Mouse (Mus musculus) thymus, adult 2 months (tissue): Measurements from ENCODE around the gene Josd2. TPM values are rescaled to one million over a fixed set of nuclear protein-coding genes. Genes with fewer than 3 reads are reported as not detected.

ENCODE experiments used
- DNase-seq: peaks from one replicate; pipeline ENCODE4 v3.0.0; 2021
- H3K27ac ChIP-seq: fragments of 200-500 bp; 2 replicates; pipeline ENCODE4 v1.5.1; 2012; ENCODE audit warnings: low read length, control low read depth; ENCODE audit not compliant: control insufficient read depth, insufficient read depth
- H3K27me3 ChIP-seq: fragments of 200-500 bp; 2 replicates; pipeline ENCODE4 v1.6.1; 2012; ENCODE audit warnings: mild to moderate bottlenecking, low read length, moderate library complexity, mixed read lengths; ENCODE audit not compliant: control insufficient read depth, insufficient read depth
- H3K36me3 ChIP-seq: fragments of 200-500 bp; 2 replicates; pipeline ENCODE4 v1.6.1; 2012; ENCODE audit warnings: mild to moderate bottlenecking, low read length, moderate library complexity; ENCODE audit not compliant: control insufficient read depth, insufficient read depth
- H3K4me1 ChIP-seq: fragments of 200-500 bp; replicated peaks from 2 replicates; pipeline ENCODE4 v1.6.1; 2012; ENCODE audit warnings: low read length; ENCODE audit not compliant: control insufficient read depth, insufficient read depth
- H3K4me3 ChIP-seq: fragments of 200-500 bp; 2 replicates; pipeline ENCODE4 v1.5.1; 2012; ENCODE audit warnings: mild to moderate bottlenecking, low read length, control low read depth, moderate library complexity; ENCODE audit not compliant: control insufficient read depth, insufficient read depth
- CTCF ChIP-seq: fragments of 200-500 bp; IDR thresholded peaks from 2 replicates; pipeline ENCODE4 v1.5.1; 2012; ENCODE audit warnings: mild to moderate bottlenecking, control low read depth, low read length, moderate library complexity, borderline replicate concordance; ENCODE audit not compliant: control insufficient read depth, poor library complexity, insufficient read depth; ENCODE audit errors: extremely low read depth
- POLR2A ChIP-seq: fragments of 200-500 bp; IDR thresholded peaks from 2 replicates; pipeline ENCODE4 v1.6.1; 2012; ENCODE audit warnings: mild to moderate bottlenecking, low read length, control low read depth, moderate library complexity; ENCODE audit not compliant: control insufficient read depth, poor library complexity, insufficient read depth; ENCODE audit errors: extremely low read depth
- WGBS: fragments of 180-500 bp; shearing (Covaris S2); methylation state at CpG from one replicate; pipeline ENCODE4 v1.1.7; 2018; 5-methylcytosine and 5-hydroxymethylcytosine counted together
- polyA plus RNA-seq: library from polyadenylated mRNA; depleted of rRNA; stranded (reverse); fragments of >200 nt; gene quantifications from 2 replicates; pipeline ENCODE4 v1.2.3, GENCODE M21; 2012

Josd2 gene
- polyA plus RNA-seq, 1 experiment: 142 TPM

GRCm38 (mm10) chr7:44472558-44472885 is 4.7 kb downstream of the Josd2 start:
- Histone ChIP-seq H3K4me1 (peaks cover 14% of the 10 kb centered on the region), H3K27ac (no peak overlapping the region), H3K4me3 (no peak overlapping the region), H3K36me3 (no peaks in the 10 kb centered on the region), H3K27me3 (no peaks in the 10 kb centered on the region)
- WGBS: 41% methylated on average over 1 of the region's 1 CpGs
- TF ChIP-seq CTCF (no peak), POLR2A (no peak)
- DNase-seq: no peak

GRCm38 (mm10) chr7:44472961-44473646 is 5.3 kb downstream of the Josd2 start:
- Histone ChIP-seq H3K4me1 (peaks cover 14% of the 10 kb centered on the region), H3K4me3 (no peak overlapping the region), H3K27me3 (no peaks in the 10 kb centered on the region), H3K36me3 (no peaks in the 10 kb centered on the region), H3K27ac (no peak overlapping the region)
- TF ChIP-seq POLR2A (no peak), CTCF (no peak)
- DNase-seq: no peak
- WGBS: 44% methylated on average over 9 of the region's 9 CpGs

GRCm38 (mm10) chr7:44474419-44474818 is 6.6 kb downstream of the Josd2 start:
- H3K27ac ChIP-seq: no peak overlapping the region
- peaks cover 6% of the 10 kb centered on the region for H3K4me1 ChIP-seq
- TF ChIP-seq POLR2A (no peak), CTCF (no peak)
- DNase-seq: no peak
- H3K4me3 ChIP-seq: no peak overlapping the region
- no peaks in the 10 kb centered on the region for H3K36me3 ChIP-seq
- 44% methylated on average over 4 of the region's 4 CpGs for WGBS
- no peaks in the 10 kb centered on the region for H3K27me3 ChIP-seq

GRCm38 (mm10) chr7:44475046-44475614 is 7.3 kb downstream of the Josd2 start:
- H3K4me3 ChIP-seq: no peak overlapping the region
- H3K27ac ChIP-seq: no peak overlapping the region

GRCm38 (mm10) chr7:44482836-44483435 is 15.2 kb downstream of the Josd2 start:
- DNase-seq: no peak
- no peaks in the 10 kb centered on the region for H3K4me1 ChIP-seq
- no peaks in the 10 kb centered on the region; the same call in 1 of the 2 replicates for H3K27me3 ChIP-seq
- H3K36me3 ChIP-seq: no peaks in the 10 kb centered on the region
- H3K4me3 ChIP-seq: no peak overlapping the region
- no peak overlapping the region for H3K27ac ChIP-seq
- WGBS: 72% methylated on average over 3 of the region's 3 CpGs
- TF ChIP-seq POLR2A: no peak
- no peak for TF ChIP-seq CTCF

More at GRCm38 (mm10) chr7:44475046-44475614, 7.3 kb downstream of the Josd2 start:
- TF ChIP-seq CTCF (no peak), POLR2A (no peak)
- H3K4me1 ChIP-seq: peaks cover 6% of the 10 kb centered on the region
- WGBS: 41% methylated on average over 5 of the region's 5 CpGs
- H3K36me3 ChIP-seq: no peaks in the 10 kb centered on the region
- H3K27me3 ChIP-seq: no peaks in the 10 kb centered on the region
- DNase-seq: no peak

GRCm38 (mm10) chr7:44484109-44484508 is 16.3 kb downstream of the Josd2 start:
- Histone ChIP-seq H3K4me1 (no peaks in the 10 kb centered on the region), H3K27me3 (no peaks in the 10 kb centered on the region; the same call in 1 of the 2 replicates), H3K4me3 (no peak overlapping the region), H3K36me3 (no peaks in the 10 kb centered on the region; the same call in 1 of the 2 replicates), H3K27ac (no peak overlapping the region)
- 89% methylated on average over 1 of the region's 1 CpGs for WGBS
- TF ChIP-seq CTCF (no peak), POLR2A (no peak)
- DNase-seq: no peak
